Mouse (Mus musculus) cortical plate, adult 2 months (tissue): ENCODE measurements at regions not wholly inside any gene's neighbourhood (a gene's known extent, or its start where the extent isn't known, plus 50 kb on each side); places are given as distances from the start of the nearest gene placed in this dataset.

ENCODE experiments used
- CTCF ChIP-seq: fragments of 200-500 bp; IDR thresholded peaks from 2 replicates; pipeline ENCODE4 v1.5.1; 2011; ENCODE audit warnings: mild to moderate bottlenecking, control low read depth, low read length; ENCODE audit not compliant: insufficient read depth; ENCODE audit errors: extremely low read depth
- POLR2A ChIP-seq: fragments of 200-500 bp; IDR thresholded peaks from 2 replicates; pipeline ENCODE4 v1.6.1; 2011; ENCODE audit warnings: mild to moderate bottlenecking, low read length, control low read depth; ENCODE audit not compliant: insufficient read depth; ENCODE audit errors: extremely low read depth

- no peak for TF ChIP-seq CTCF
- no peak for TF ChIP-seq POLR2A
These were observed 2381.9 kb upstream of the Gm7489 start for GRCm38 (mm10) chr15:51502742-51503270.
